Mouse (Mus musculus) erythroid progenitor cell, adult 5-6 weeks (primary cell): ENCODE measurements around the gene Prap1. TPM values are rescaled to one million over a fixed set of nuclear protein-coding genes. Genes with fewer than 3 reads are reported as not detected.
A peak's percentile ranks its signal among the peaks of the same experiment; 100 is the strongest.
"Not testable (repeated sequence)": the region's sequence is repeated elsewhere in the genome, so short reads cannot be mapped to it uniquely, and the experiment has no call there.

ENCODE experiments used
- ATAC-seq: replicated peaks from 2 replicates; pipeline ENCODE4 v1.8.0; 2016; ENCODE audit warnings: moderate number of reproducible peaks, mild to moderate bottlenecking, moderate TSS enrichment, inconsistent platforms; ENCODE audit not compliant: poor library complexity, low FRiP score, severe bottlenecking
- total RNA-seq, 2 experiments: library from RNA; stranded (forward) in 1 of 2; stranded (reverse) in 1 of 2; fragments of 150-400 nt in 1 of 2; fragments of 186-747, 209-891 nt in 1 of 2; gene quantifications; 2 replicates each; pipeline versions ENCODE4 v1.2.3 to v1.2.4; 2015 to 2017; ENCODE audit warnings: low replicate concordance in 2 of 2

The Prap1 gene
- total RNA-seq, 2 experiments from 2014 or later = not detected

DNA sequence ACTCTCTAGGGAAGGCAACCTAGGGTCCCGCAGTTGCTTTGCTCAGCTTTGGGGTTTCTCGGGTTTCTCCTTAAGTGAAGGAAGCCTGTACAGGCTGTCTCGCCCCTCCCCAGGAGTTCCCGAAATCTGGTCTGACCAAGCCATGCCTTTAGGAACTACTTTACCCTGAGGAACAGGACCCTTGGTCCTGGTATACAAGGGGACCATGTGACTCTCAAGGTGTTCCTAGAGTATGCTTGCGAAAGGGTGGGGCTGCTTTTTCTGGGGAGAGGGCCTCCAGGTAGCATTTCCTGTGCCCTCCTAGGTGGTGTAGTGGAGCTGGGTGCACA, 32.8 kb downstream of the Prap1 start:
- no peak for ATAC-seq

DNA sequence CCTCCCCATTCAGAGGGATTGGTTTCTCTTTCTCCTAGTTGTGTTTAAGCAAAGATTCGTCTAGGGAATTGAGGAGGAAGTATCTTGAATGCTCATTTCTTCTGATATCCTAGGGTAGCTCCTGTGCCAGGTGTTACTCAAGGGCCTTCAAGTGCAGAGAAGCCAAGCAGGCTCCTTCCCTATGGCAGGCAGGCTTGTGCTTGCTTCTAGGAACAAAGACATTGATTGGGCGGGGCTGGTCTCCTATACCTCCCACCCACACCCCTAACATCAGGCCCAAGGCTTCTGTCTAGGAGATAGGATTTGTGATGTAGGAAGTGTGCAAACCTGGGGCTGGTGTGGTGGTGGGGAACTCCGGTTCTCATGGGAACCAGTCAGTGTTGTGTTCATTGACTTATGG, 33.7 kb downstream of the Prap1 start:
- no peak for ATAC-seq

DNA sequence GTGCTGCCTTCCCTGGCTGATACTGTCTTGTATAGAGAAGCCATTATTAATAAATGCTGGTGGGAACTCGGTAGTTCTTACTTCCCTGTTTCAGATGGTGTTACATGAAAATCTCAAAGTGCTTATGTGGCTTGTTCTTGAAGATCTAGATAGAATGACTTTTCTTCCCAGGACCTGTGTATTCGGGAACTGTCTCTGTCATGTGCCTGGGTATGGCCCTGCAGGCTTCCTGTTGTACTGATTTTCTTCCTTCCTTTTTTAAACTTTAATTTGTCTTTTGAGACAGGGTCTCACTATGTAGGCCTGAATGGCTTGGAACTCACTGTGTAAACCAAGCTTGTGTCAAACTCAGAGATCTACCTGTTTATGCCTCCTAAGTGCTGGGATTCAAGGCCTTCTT, 34.7 kb downstream of the Prap1 start:
- ATAC-seq = no peak

DNA sequence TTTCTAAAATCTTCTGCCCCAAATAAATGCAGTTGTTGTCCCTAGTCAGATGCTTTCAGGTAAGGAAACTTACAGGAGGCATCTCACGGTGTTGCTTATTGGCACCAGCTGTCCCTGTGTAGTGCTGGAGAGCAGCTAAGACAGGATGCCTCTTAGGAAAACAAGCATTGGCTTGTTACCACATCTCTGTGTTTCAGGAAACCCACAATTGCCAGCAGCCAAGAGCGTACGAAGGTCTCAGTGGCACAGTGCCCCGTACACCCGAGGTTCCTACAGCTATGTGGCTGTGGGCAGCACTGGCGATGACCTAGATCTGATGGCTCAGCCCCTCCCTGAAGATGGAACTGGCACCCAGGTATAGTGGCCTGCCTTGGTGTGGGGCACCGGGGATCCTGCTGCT, 39.0 kb downstream of the Prap1 start:
- not testable (repeated sequence) for ATAC-seq

DNA sequence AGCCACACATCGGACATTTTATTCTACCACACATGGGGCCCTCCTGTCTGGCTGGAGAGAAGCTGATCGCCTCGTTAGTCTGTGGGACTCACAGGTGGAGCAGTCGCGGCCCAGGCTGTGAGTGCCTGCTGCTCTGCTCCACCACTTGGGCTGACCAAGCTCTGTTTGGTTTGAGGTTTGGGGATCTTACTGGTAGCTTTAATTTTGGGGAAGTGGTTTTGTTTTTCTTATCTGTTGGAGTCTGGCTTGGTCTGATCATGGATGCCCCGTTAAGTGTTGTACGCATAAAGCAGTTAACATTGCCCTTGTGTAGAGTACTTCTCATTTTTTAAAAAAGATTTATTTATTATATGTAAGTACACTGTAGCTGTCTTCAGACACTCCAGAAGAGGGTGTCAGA, 40.8 kb downstream of the Prap1 start:
- not testable (repeated sequence) for ATAC-seq

DNA sequence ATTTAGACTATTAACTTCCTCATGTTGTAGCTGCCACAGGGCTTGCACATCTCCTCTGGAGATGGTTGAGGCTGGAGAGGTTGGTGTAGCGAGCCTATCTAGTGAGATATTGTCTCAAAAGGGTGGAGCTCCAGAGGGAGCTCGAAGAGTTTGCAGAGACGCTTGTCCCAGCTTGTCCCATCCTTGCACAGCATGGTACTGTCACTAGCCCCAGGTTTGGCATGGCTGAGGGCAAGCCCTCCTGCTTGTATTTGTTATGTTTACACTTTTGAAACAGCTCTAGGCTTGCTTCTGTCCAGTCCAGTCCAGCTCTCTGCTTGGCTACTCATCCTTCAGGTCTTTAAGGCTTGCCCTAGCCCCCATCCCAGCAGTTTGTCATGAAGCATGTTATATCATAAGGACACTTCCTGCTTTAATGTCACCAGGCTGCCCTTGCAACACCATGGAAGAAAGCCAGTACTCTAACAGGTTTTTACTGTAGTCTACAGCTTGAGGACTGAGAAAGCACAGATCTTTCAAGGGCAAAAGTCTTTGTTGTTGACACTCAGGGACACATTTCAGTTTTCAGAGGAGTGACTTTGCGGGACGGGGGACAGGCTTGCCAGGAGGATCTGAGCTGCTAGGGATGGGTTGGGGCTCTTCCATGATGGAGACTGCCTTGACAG, 42.0 kb downstream of the Prap1 start:
- no peak for ATAC-seq

DNA sequence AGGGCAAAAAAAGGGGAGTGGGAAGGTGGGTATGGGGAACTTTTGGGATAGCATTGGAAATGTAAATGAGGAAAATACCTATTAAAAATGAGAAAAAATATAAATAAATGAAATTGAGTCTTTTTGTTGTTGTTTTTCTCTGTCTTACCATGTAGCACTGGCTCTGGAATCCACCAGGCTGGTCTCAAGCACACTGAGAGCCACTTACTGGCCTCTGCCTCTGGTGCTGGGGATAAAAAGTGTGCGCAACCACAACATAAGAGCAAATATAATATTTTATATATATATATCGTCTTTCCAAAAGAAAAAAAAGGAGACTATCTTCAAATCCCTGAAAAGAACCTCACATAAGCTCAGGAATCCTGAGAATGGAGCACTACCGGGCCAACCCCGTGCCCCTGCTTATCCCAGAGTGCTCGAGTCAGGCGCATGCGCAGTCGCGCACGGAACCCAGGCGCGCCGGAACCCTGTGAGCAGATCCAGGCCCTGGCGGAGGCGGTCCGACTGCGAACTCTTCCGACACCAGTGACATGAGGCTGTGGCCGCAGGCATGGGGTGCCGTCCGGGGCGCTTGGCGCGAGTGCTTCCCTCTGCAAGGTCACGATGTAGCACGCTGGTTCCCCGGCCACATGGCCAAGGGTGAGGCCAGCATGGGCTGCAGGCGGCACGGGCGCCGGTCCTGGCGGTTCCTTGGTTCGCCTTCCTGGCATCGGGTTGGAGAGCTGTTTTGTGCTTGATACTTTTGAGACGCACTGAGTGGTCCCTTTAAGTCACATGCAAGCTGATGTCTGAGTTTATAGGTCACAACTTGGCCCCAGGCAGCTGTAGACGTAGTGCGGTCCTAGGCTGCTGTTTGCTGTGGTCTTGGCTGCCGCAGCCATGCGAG, 44.2 kb downstream of the Prap1 start, which contains the start of gene Mtg1:
Mtg1 (plus strand) TSS at position 430 of the 886 bp plus-strand sequence.
- ATAC-seq = peak; percentile 93

GRCm38 (mm10) chr7:140138021-140138310, 44.8 kb downstream of the Prap1 start:
- ATAC-seq = no peak; the same call in 1 of the 2 replicates

DNA sequence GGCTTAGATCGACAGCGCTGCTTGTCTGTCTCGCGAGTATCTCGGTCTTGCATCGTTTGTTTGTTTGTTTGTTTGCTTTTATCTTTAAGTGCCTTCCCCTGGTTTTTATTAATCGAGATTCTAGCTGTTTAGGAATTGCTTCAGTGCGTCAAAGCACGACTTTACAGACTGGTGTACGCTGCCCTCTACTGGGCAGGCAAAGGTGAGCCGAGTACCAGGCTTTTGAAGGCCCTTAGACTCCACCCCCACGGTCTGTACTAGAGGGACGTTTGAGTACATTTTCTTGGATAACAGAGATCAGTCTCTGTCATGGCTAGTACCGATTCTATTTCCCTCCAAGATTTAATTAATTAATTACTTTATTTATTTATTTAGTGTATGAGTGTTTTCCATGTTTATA, 48.2 kb downstream of the Prap1 start:
- ATAC-seq = no peak

DNA sequence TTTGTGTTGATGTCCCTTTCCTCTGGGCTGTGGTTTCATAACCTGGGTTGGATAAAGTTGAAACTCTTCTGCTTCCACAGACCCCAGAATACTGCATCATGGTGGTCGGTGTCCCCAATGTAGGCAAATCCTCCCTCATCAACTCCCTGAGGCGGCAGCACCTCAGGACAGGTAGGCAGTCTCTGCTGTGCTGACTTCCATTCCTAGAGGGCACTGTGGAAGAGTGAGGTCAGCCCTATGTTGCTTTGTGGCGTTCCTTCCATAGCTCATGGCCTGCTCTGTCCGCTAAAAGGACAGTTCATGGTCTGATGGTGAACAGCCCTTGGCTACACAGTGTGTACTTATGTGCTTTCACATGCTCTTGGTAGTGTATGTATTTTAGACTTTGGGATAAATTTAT, 51.4 kb downstream of the Prap1 start:
- no peak for ATAC-seq

Other genes starting within 250 kb of the Prap1 start
- not detected in 2 replicates for gene Kndc1, start 198.7 kb upstream of the Prap1 start, total RNA-seq (2015; ENCODE audit: low replicate concordance)
- not detected in 2 replicates for gene Kndc1, start 198.7 kb upstream of the Prap1 start, total RNA-seq (2017; ENCODE audit: low replicate concordance)
- gene Utf1, start 149.6 kb upstream of the Prap1 start, total RNA-seq (2015; ENCODE audit: low replicate concordance) = not detected in 2 replicates
- gene Utf1, start 149.6 kb upstream of the Prap1 start, total RNA-seq (2017; ENCODE audit: low replicate concordance) = not detected in 2 replicates
- not detected in 2 replicates for gene 6430531B16Rik, start 114.6 kb upstream of the Prap1 start, total RNA-seq (2015; ENCODE audit: low replicate concordance)
- gene 6430531B16Rik, start 114.6 kb upstream of the Prap1 start, total RNA-seq (2017; ENCODE audit: low replicate concordance) = not detected in 2 replicates
- 9.2 and 9.4 TPM in 2 replicates for gene Adam8, start 100.8 kb upstream of the Prap1 start, total RNA-seq (2015; ENCODE audit: low replicate concordance)
- 3.3 and 5.2 TPM in 2 replicates for gene Adam8, start 100.8 kb upstream of the Prap1 start, total RNA-seq (2017; ENCODE audit: low replicate concordance)
- 12.6 and 33.1 TPM in 2 replicates for gene Zfp511, start 57.0 kb upstream of the Prap1 start, total RNA-seq (2015; ENCODE audit: low replicate concordance)
- 4.0 and 12.8 TPM in 2 replicates for gene Zfp511, start 57.0 kb upstream of the Prap1 start, total RNA-seq (2017; ENCODE audit: low replicate concordance)
- 18.0 and 24.1 TPM in 2 replicates for gene Tubgcp2, start 56.7 kb upstream of the Prap1 start, total RNA-seq (2015; ENCODE audit: low replicate concordance)
- gene Tubgcp2, start 56.7 kb upstream of the Prap1 start, total RNA-seq (2017; ENCODE audit: low replicate concordance) = 26.9 and 48.3 TPM in 2 replicates
- not detected in 2 replicates for gene Msx3, start 44.3 kb upstream of the Prap1 start, total RNA-seq (2015; ENCODE audit: low replicate concordance)
- gene Msx3, start 44.3 kb upstream of the Prap1 start, total RNA-seq (2017; ENCODE audit: low replicate concordance) = not detected in 2 replicates
- gene Caly, start 10.8 kb upstream of the Prap1 start, total RNA-seq (2015; ENCODE audit: low replicate concordance) = not detected in 2 replicates
- not detected in 2 replicates for gene Caly, start 10.8 kb upstream of the Prap1 start, total RNA-seq (2017; ENCODE audit: low replicate concordance)
- not detected in 2 replicates for gene Fuom, start 9.0 kb downstream of the Prap1 start, total RNA-seq (2015; ENCODE audit: low replicate concordance)
- not detected in 2 replicates for gene Fuom, start 9.0 kb downstream of the Prap1 start, total RNA-seq (2017; ENCODE audit: low replicate concordance)
- 6.8 TPM in 1 of 2 replicates, not detected in the other for gene Paox, start 22.4 kb downstream of the Prap1 start, total RNA-seq (2015; ENCODE audit: low replicate concordance)
- 2.0 and 2.8 TPM in 2 replicates for gene Paox, start 22.4 kb downstream of the Prap1 start, total RNA-seq (2017; ENCODE audit: low replicate concordance)
- gene Echs1, start 23.1 kb downstream of the Prap1 start, total RNA-seq (2015; ENCODE audit: low replicate concordance) = 16.2 and 20.1 TPM in 2 replicates
- 8.6 and 12.6 TPM in 2 replicates for gene Echs1, start 23.1 kb downstream of the Prap1 start, total RNA-seq (2017; ENCODE audit: low replicate concordance)
- gene Mtg1, start 44.2 kb downstream of the Prap1 start, total RNA-seq (2015; ENCODE audit: low replicate concordance) = 7.6 TPM in 1 of 2 replicates, not detected in the other
- gene Mtg1, start 44.2 kb downstream of the Prap1 start, total RNA-seq (2017; ENCODE audit: low replicate concordance) = 1.4 TPM in 1 of 2 replicates, not detected in the other
- gene Sprn, start 61.5 kb downstream of the Prap1 start, total RNA-seq (2015; ENCODE audit: low replicate concordance) = not detected in 2 replicates
- gene Sprn, start 61.5 kb downstream of the Prap1 start, total RNA-seq (2017; ENCODE audit: low replicate concordance) = not detected in 2 replicates
- not detected in 2 replicates for gene Olfr522, start 71.4 kb downstream of the Prap1 start, total RNA-seq (2015; ENCODE audit: low replicate concordance)
- not detected in 2 replicates for gene Olfr522, start 71.4 kb downstream of the Prap1 start, total RNA-seq (2017; ENCODE audit: low replicate concordance)
- gene Olfr523, start 79.8 kb downstream of the Prap1 start, total RNA-seq (2015; ENCODE audit: low replicate concordance) = not detected in 2 replicates
- not detected in 2 replicates for gene Olfr523, start 79.8 kb downstream of the Prap1 start, total RNA-seq (2017; ENCODE audit: low replicate concordance)
- not detected in 2 replicates for gene Olfr524, start 112.6 kb downstream of the Prap1 start, total RNA-seq (2015; ENCODE audit: low replicate concordance)
- not detected in 2 replicates for gene Olfr524, start 112.6 kb downstream of the Prap1 start, total RNA-seq (2017; ENCODE audit: low replicate concordance)
- gene Cd163l1, start 124.9 kb downstream of the Prap1 start, total RNA-seq (2015; ENCODE audit: low replicate concordance) = not detected in 2 replicates
- gene Cd163l1, start 124.9 kb downstream of the Prap1 start, total RNA-seq (2017; ENCODE audit: low replicate concordance) = not detected in 2 replicates
- gene 5830411N06Rik, start 153.9 kb downstream of the Prap1 start, total RNA-seq (2015; ENCODE audit: low replicate concordance) = 0.42 TPM in 1 of 2 replicates, not detected in the other
- not detected in 2 replicates for gene 5830411N06Rik, start 153.9 kb downstream of the Prap1 start, total RNA-seq (2017; ENCODE audit: low replicate concordance)
- gene Olfr525, start 227.5 kb downstream of the Prap1 start, total RNA-seq (2015; ENCODE audit: low replicate concordance) = not detected in 2 replicates
- not detected in 2 replicates for gene Olfr525, start 227.5 kb downstream of the Prap1 start, total RNA-seq (2017; ENCODE audit: low replicate concordance)
- gene Olfr527, start 240.6 kb downstream of the Prap1 start, total RNA-seq (2015; ENCODE audit: low replicate concordance) = not detected in 2 replicates
- not detected in 2 replicates for gene Olfr527, start 240.6 kb downstream of the Prap1 start, total RNA-seq (2017; ENCODE audit: low replicate concordance)